Mouse (Mus musculus) forebrain, embryonic 13.5 days (tissue): Measurements from ENCODE around the gene 5730522E02Rik. TPM values are rescaled to one million over a fixed set of nuclear protein-coding genes. Genes with fewer than 3 reads are reported as not detected.

Experiments used
- ATAC-seq: fragments of 200-750 bp; cut with Nextera tagmentation; 2 replicates; pipeline ENCODE4 v1.8.0; 2017
- H3K27ac ChIP-seq: fragments of 300-500 bp; sonication (generic); 2 replicates; pipeline ENCODE4 v1.5.1; 2015; ENCODE audit warnings: inconsistent platforms, mild to moderate bottlenecking, moderate library complexity
- H3K27me3 ChIP-seq: fragments of 300-500 bp; sonication (generic); 2 replicates; pipeline ENCODE4 v1.6.1; 2015; ENCODE audit warnings: mild to moderate bottlenecking, inconsistent platforms
- H3K36me3 ChIP-seq: fragments of 300-500 bp; sonication (generic); 2 replicates; pipeline ENCODE4 v1.6.1; 2015; ENCODE audit warnings: mild to moderate bottlenecking, inconsistent platforms; ENCODE audit not compliant: poor library complexity, severe bottlenecking
- H3K4me1 ChIP-seq: fragments of 300-500 bp; sonication (generic); 2 replicates; pipeline ENCODE4 v1.6.1; 2015; ENCODE audit warnings: inconsistent platforms
- H3K4me2 ChIP-seq: fragments of 300-500 bp; sonication (generic); 2 replicates; pipeline ENCODE4 v1.6.1; 2015; ENCODE audit warnings: inconsistent platforms, mild to moderate bottlenecking, moderate library complexity
- H3K4me3 ChIP-seq: fragments of 300-500 bp; sonication (generic); 2 replicates; pipeline ENCODE4 v1.5.1; 2015; ENCODE audit warnings: mild to moderate bottlenecking, inconsistent platforms
- H3K9ac ChIP-seq: fragments of 300-500 bp; sonication (generic); 2 replicates; pipeline ENCODE4 v1.6.1; 2015; ENCODE audit warnings: mild to moderate bottlenecking, inconsistent platforms
- H3K9me3 ChIP-seq: fragments of 300-500 bp; sonication (generic); replicated peaks from 2 replicates; pipeline ENCODE4 v1.6.1; 2016; ENCODE audit warnings: inconsistent platforms
- WGBS: fragments of 180-500 bp; shearing (Covaris S2); methylation state at CpG from one replicate; pipeline ENCODE4 v1.1.7; 2015; 5-methylcytosine and 5-hydroxymethylcytosine counted together
- polyA plus RNA-seq: library from polyadenylated mRNA; unstranded; fragments of >200 nt; fragmentation: Nextera tagmentation; extraction: Ambion mirVana; gene quantifications from 2 replicates; pipeline ENCODE4 v1.2.1, GENCODE M21; 2015

Gene 5730522E02Rik
- polyA plus RNA-seq, 1 experiment from 2014 or later: 15.9 TPM

- no peak overlapping the region for H3K9ac ChIP-seq
These were observed 506.0 kb downstream of the 5730522E02Rik start for GRCm38 (mm10) chr11:25704332-25705168.

GRCm38 (mm10) chr11:25702791-25703190, 507.8 kb downstream of the 5730522E02Rik start:
- no peaks in the 10 kb centered on the region for H3K27me3 ChIP-seq
- H3K36me3 ChIP-seq: no peaks in the 10 kb centered on the region
- H3K4me2 ChIP-seq: no peak overlapping the region
- H3K4me1 ChIP-seq: peaks cover 23% of the 10 kb centered on the region
- H3K9me3 ChIP-seq: no peaks in the 10 kb centered on the region
- H3K27ac ChIP-seq: no peak overlapping the region
- no peak overlapping the region for H3K9ac ChIP-seq
- ATAC-seq: no peak
- no peak overlapping the region for H3K4me3 ChIP-seq
- WGBS: 82% methylated on average over 3 of the region's 3 CpGs

More at GRCm38 (mm10) chr11:25704332-25705168, 506.0 kb downstream of the 5730522E02Rik start:
- no peaks in the 10 kb centered on the region for H3K9me3 ChIP-seq
- 0 out of 2 replicates have a peak overlapping the region, but pooled peaks have one; percentile 1 for H3K4me2 ChIP-seq
- no peaks in the 10 kb centered on the region for H3K27me3 ChIP-seq
- no peak overlapping the region for H3K4me3 ChIP-seq
- H3K27ac ChIP-seq: peak overlapping the region; percentile 12
- WGBS: 36% methylated on average over 11 of the region's 11 CpGs
- no peaks in the 10 kb centered on the region for H3K36me3 ChIP-seq
- H3K4me1 ChIP-seq: peaks cover 14% of the 10 kb centered on the region
- peak; percentile 64 for ATAC-seq

GRCm38 (mm10) chr11:25697508-25698193, 512.9 kb downstream of the 5730522E02Rik start:
- Histone ChIP-seq H3K9me3 (no peaks in the 10 kb centered on the region), H3K4me3 (0 out of 2 replicates have a peak overlapping the region, but pooled peaks have one; percentile 16), H3K9ac (peak overlapping the region; percentile 34; the same call in 1 of the 2 replicates), H3K27ac (peak overlapping the region; percentile 89), H3K4me2 (peak overlapping the region; percentile 48), H3K36me3 (no peaks in the 10 kb centered on the region), H3K4me1 (peaks cover 33% of the 10 kb centered on the region), H3K27me3 (no peaks in the 10 kb centered on the region)
- ATAC-seq: peak; percentile 80
- WGBS: 9% methylated on average over 6 of the region's 6 CpGs

GRCm38 (mm10) chr11:25696168-25696567, 514.4 kb downstream of the 5730522E02Rik start:
- ATAC-seq: peak; percentile 71
- H3K27me3 ChIP-seq: no peaks in the 10 kb centered on the region
- 28% methylated on average over 5 of the region's 5 CpGs for WGBS
- peak overlapping the region; percentile 57 for H3K27ac ChIP-seq
- H3K9me3 ChIP-seq: no peaks in the 10 kb centered on the region
- peaks cover 33% of the 10 kb centered on the region for H3K4me1 ChIP-seq
- H3K4me3 ChIP-seq: no peak overlapping the region
- H3K36me3 ChIP-seq: no peaks in the 10 kb centered on the region
- no peak overlapping the region for H3K4me2 ChIP-seq
- no peak overlapping the region for H3K9ac ChIP-seq

GRCm38 (mm10) chr11:25684731-25685130, 525.8 kb downstream of the 5730522E02Rik start:
- no peak overlapping the region for H3K27ac ChIP-seq
- WGBS: 90% methylated on average over 4 of the region's 4 CpGs
- no peak for ATAC-seq
- no peaks in the 10 kb centered on the region for H3K9me3 ChIP-seq
- no peak overlapping the region for H3K4me2 ChIP-seq
- H3K36me3 ChIP-seq: no peaks in the 10 kb centered on the region
- H3K9ac ChIP-seq: no peak overlapping the region
- no peaks in the 10 kb centered on the region for H3K27me3 ChIP-seq
- no peaks in the 10 kb centered on the region for H3K4me1 ChIP-seq
- H3K4me3 ChIP-seq: no peak overlapping the region

GRCm38 (mm10) chr11:25679856-25680255, 530.7 kb downstream of the 5730522E02Rik start:
- Histone ChIP-seq H3K4me2 (no peak overlapping the region), H3K36me3 (no peaks in the 10 kb centered on the region), H3K9ac (no peak overlapping the region), H3K27me3 (no peaks in the 10 kb centered on the region), H3K9me3 (no peaks in the 10 kb centered on the region), H3K27ac (no peak overlapping the region), H3K4me3 (no peak overlapping the region), H3K4me1 (no peaks in the 10 kb centered on the region)
- no peak for ATAC-seq
- WGBS: 91% methylated on average over 1 of the region's 1 CpGs

GRCm38 (mm10) chr11:25674194-25674593, 536.4 kb downstream of the 5730522E02Rik start:
- Histone ChIP-seq H3K4me3 (no peak overlapping the region), H3K9me3 (no peaks in the 10 kb centered on the region), H3K27ac (no peak overlapping the region), H3K9ac (no peak overlapping the region), H3K27me3 (no peaks in the 10 kb centered on the region), H3K4me2 (no peak overlapping the region), H3K36me3 (no peaks in the 10 kb centered on the region), H3K4me1 (no peaks in the 10 kb centered on the region)
- 92% methylated on average over 3 of the region's 3 CpGs for WGBS
- no peak for ATAC-seq

- no peak overlapping the region for H3K9ac ChIP-seq
- no peak for ATAC-seq
- no peaks in the 10 kb centered on the region for H3K36me3 ChIP-seq
- H3K4me2 ChIP-seq: no peak overlapping the region
- H3K4me3 ChIP-seq: no peak overlapping the region
- peaks cover under 1% of the 10 kb centered on the region for H3K4me1 ChIP-seq
- WGBS: 67% methylated on average over 4 of the region's 4 CpGs
- no peaks in the 10 kb centered on the region for H3K27me3 ChIP-seq
- no peak overlapping the region for H3K27ac ChIP-seq
- no peaks in the 10 kb centered on the region for H3K9me3 ChIP-seq
These were observed 540.5 kb downstream of the 5730522E02Rik start for GRCm38 (mm10) chr11:25670018-25670417.

GRCm38 (mm10) chr11:25664562-25665104, 545.9 kb downstream of the 5730522E02Rik start:
- no peak overlapping the region for H3K4me3 ChIP-seq
- 42% methylated on average over 3 of the region's 3 CpGs for WGBS
- ATAC-seq: peak; percentile 50; the same call in 1 of the 2 replicates
- H3K4me2 ChIP-seq: no peak overlapping the region
- H3K36me3 ChIP-seq: no peaks in the 10 kb centered on the region
- peaks cover 13% of the 10 kb centered on the region for H3K4me1 ChIP-seq
- H3K9me3 ChIP-seq: no peaks in the 10 kb centered on the region
- H3K27me3 ChIP-seq: no peaks in the 10 kb centered on the region
- H3K9ac ChIP-seq: no peak overlapping the region
- no peak overlapping the region for H3K27ac ChIP-seq

- H3K9me3 ChIP-seq: no peaks in the 10 kb centered on the region
- no peak overlapping the region for H3K4me3 ChIP-seq
- ATAC-seq: no peak
- 61% methylated on average over 5 of the region's 5 CpGs for WGBS
- H3K4me2 ChIP-seq: no peak overlapping the region
- H3K36me3 ChIP-seq: no peaks in the 10 kb centered on the region
- no peak overlapping the region for H3K27ac ChIP-seq
- H3K27me3 ChIP-seq: no peaks in the 10 kb centered on the region
- H3K9ac ChIP-seq: no peak overlapping the region
- H3K4me1 ChIP-seq: peaks cover 24% of the 10 kb centered on the region
These were observed 564.3 kb downstream of the 5730522E02Rik start for GRCm38 (mm10) chr11:25646282-25646681.

- Histone ChIP-seq H3K27me3 (no peaks in the 10 kb centered on the region), H3K27ac (peak overlapping the region; percentile 40; the same call in 1 of the 2 replicates), H3K36me3 (no peaks in the 10 kb centered on the region), H3K9ac (peak overlapping the region; percentile 37; the same call in 1 of the 2 replicates), H3K4me1 (peaks cover 29% of the 10 kb centered on the region), H3K9me3 (no peaks in the 10 kb centered on the region), H3K4me3 (peak overlapping the region; percentile 20), H3K4me2 (peak overlapping the region; percentile 54)
- peak; percentile 65 for ATAC-seq
- WGBS: 29% methylated on average over 22 of the region's 22 CpGs
These were observed 565.6 kb downstream of the 5730522E02Rik start for GRCm38 (mm10) chr11:25644767-25645622.
